Mouse (Mus musculus): ENCODE data around the gene Bmp8a. TPM values are rescaled to one million over a fixed set of nuclear protein-coding genes. Genes with fewer than 3 reads are reported as not detected.

Bmp8a gene
- polyA plus RNA-seq, 1 experiment from 2014 or later, result 0.24 TPM

Other genes starting within 250 kb of the Bmp8a start
- gene Bmp8b, start 238.1 kb downstream of the Bmp8a start, polyA plus RNA-seq (2014; fragmentation: Nextera tagmentation; extraction: Ambion mirVana), result 0.16 and 0.17 TPM in 2 replicates
- gene Oxct2b, start 227.0 kb downstream of the Bmp8a start, polyA plus RNA-seq (2014; fragmentation: Nextera tagmentation; extraction: Ambion mirVana), result 0.13 TPM in 1 of 2 replicates, not detected in the other
- 125 and 127 TPM in 2 replicates for gene Ppie, start 203.3 kb downstream of the Bmp8a start, polyA plus RNA-seq (2014; fragmentation: Nextera tagmentation; extraction: Ambion mirVana)
- gene Hpcal4, start 160.0 kb downstream of the Bmp8a start, polyA plus RNA-seq (2014; fragmentation: Nextera tagmentation; extraction: Ambion mirVana), result 0.17 and 1.7 TPM in 2 replicates
- gene Nt5c1a, start 141.7 kb downstream of the Bmp8a start, polyA plus RNA-seq (2014; fragmentation: Nextera tagmentation; extraction: Ambion mirVana), result not detected in 2 replicates
- gene Heyl, start 109.7 kb downstream of the Bmp8a start, polyA plus RNA-seq (2014; fragmentation: Nextera tagmentation; extraction: Ambion mirVana), result 2.4 and 2.7 TPM in 2 replicates
- gene Pabpc4, start 80.9 kb downstream of the Bmp8a start, polyA plus RNA-seq (2014; fragmentation: Nextera tagmentation; extraction: Ambion mirVana), result 50.5 and 56.2 TPM in 2 replicates
- not detected in 2 replicates for gene Oxct2a, start 19.6 kb downstream of the Bmp8a start, polyA plus RNA-seq (2014; fragmentation: Nextera tagmentation; extraction: Ambion mirVana)